Mouse (Mus musculus): ENCODE results near the gene Ryr2. TPM values are rescaled to one million over a fixed set of nuclear protein-coding genes. Genes with fewer than 3 reads are reported as not detected.

The Ryr2 gene
- polyA plus RNA-seq, 1 experiment from 2014 or later = 8.4 TPM

- H3K9ac ChIP-seq = no peak overlapping the region
- no peak overlapping the region for H3K4me2 ChIP-seq (replicated peaks)
- no peaks in the 10 kb centered on the region for H3K27me3 ChIP-seq (ENCODE audit: control insufficient read depth, insufficient read depth, low read length)
- no peak overlapping the region for H3K27ac ChIP-seq
- H3K4me3 ChIP-seq (replicated peaks; ENCODE audit: low read length) = no peak overlapping the region
- H3K9me3 ChIP-seq (ENCODE audit: control insufficient read depth, low read length) = no peaks in the 10 kb centered on the region
- no peak for ATAC-seq (ENCODE audit: low FRiP score)
- H3K36me3 ChIP-seq (replicated peaks; ENCODE audit: control insufficient read depth, insufficient read depth) = no peaks in the 10 kb centered on the region
- H3K4me1 ChIP-seq (replicated peaks; ENCODE audit: control insufficient read depth, insufficient read depth, low read length) = no peaks in the 10 kb centered on the region
- no peak for DNase-seq (ENCODE audit: low spot score)
Measured at GRCm38 (mm10) chr13:12126099-12126498, 19.4 kb upstream of the Ryr2 start.

- no peak for DNase-seq (ENCODE audit: low spot score)
- no peak for ATAC-seq (ENCODE audit: low FRiP score)
- no peak overlapping the region for H3K4me2 ChIP-seq (replicated peaks)
- H3K27ac ChIP-seq = no peak overlapping the region
- WGBS = 79% methylated on average over 7 of the region's 7 CpGs
- no peaks in the 10 kb centered on the region for H3K9me3 ChIP-seq (ENCODE audit: control insufficient read depth, low read length)
- no peaks in the 10 kb centered on the region for H3K36me3 ChIP-seq (replicated peaks; ENCODE audit: control insufficient read depth, insufficient read depth)
- no peak overlapping the region for H3K4me3 ChIP-seq (replicated peaks; ENCODE audit: low read length)
- no peak overlapping the region for H3K9ac ChIP-seq
- no peaks in the 10 kb centered on the region for H3K4me1 ChIP-seq (replicated peaks; ENCODE audit: control insufficient read depth, insufficient read depth, low read length)
- no peaks in the 10 kb centered on the region for H3K27me3 ChIP-seq (ENCODE audit: control insufficient read depth, insufficient read depth, low read length)
Measured at GRCm38 (mm10) chr13:12124940-12125540, 18.3 kb upstream of the Ryr2 start.

DNA sequence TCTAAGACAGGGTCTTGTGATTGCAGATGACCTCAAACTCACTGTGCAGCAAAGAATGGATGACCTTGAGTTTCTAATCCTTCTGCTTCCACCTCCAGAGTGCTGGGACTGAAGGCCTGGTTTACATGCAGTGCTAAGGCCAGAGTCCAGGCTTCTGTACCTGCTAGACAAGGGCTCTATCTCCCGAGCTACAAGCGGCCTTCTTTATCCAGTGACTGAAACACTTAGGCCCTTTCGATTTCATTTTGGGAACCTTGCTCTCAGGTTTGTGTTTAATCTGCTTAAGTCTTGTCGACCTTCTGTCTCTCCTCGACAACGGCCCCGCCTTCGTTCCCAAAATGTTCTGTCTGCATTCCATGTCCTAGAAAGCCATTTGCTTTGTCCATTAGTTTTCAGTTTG is 8.8 kb upstream of the Ryr2 start:
- Histone ChIP-seq H3K9ac (no peak overlapping the region), H3K27me3 (ENCODE audit: control insufficient read depth, insufficient read depth, low read length) (no peaks in the 10 kb centered on the region), H3K27ac (no peak overlapping the region), H3K36me3 (replicated peaks; ENCODE audit: control insufficient read depth, insufficient read depth) (no peaks in the 10 kb centered on the region), H3K4me2 (replicated peaks) (no peak overlapping the region), H3K4me1 (replicated peaks; ENCODE audit: control insufficient read depth, insufficient read depth, low read length) (no peaks in the 10 kb centered on the region), H3K4me3 (replicated peaks; ENCODE audit: low read length) (no peak overlapping the region), H3K9me3 (ENCODE audit: control insufficient read depth, low read length) (no peaks in the 10 kb centered on the region)
- WGBS = 91% methylated on average over 8 of the region's 8 CpGs
- no peak for DNase-seq (ENCODE audit: low spot score)
- ATAC-seq (ENCODE audit: low FRiP score) = no peak

DNA sequence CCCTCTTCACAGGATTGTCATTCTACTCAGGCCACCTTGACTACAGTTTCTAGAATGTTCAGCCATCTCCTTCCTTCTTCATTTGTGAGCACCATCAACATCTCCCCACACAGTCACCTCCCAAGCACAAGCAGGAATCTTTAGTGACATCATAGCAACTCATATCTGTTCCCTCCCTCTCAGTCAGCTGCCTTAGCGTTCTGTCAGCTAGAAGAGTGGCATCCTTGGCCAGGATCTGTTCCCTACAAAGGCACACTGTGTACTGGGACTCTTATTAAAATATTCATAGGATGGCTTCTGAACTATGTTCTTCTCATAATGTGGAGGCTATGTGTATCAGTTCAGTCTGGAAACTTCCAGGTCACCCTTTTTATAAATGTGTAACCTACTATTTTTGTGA is 8.1 kb upstream of the Ryr2 start:
- 94% methylated on average over 1 of the region's 1 CpGs for WGBS
- Histone ChIP-seq H3K9ac (no peak overlapping the region), H3K4me3 (replicated peaks; ENCODE audit: low read length) (no peak overlapping the region), H3K36me3 (replicated peaks; ENCODE audit: control insufficient read depth, insufficient read depth) (no peaks in the 10 kb centered on the region), H3K27ac (no peak overlapping the region), H3K4me2 (replicated peaks) (no peak overlapping the region), H3K9me3 (ENCODE audit: control insufficient read depth, low read length) (no peaks in the 10 kb centered on the region), H3K27me3 (ENCODE audit: control insufficient read depth, insufficient read depth, low read length) (no peaks in the 10 kb centered on the region), H3K4me1 (replicated peaks; ENCODE audit: control insufficient read depth, insufficient read depth, low read length) (no peaks in the 10 kb centered on the region)
- DNase-seq (ENCODE audit: low spot score) = no peak
- no peak for ATAC-seq (ENCODE audit: low FRiP score)

GRCm38 (mm10) chr13:12108955-12109354 is 2.2 kb upstream of the Ryr2 start:
- 94% methylated on average over 1 of the region's 1 CpGs for WGBS
- Histone ChIP-seq H3K4me3 (replicated peaks; ENCODE audit: low read length) (no peak overlapping the region), H3K27ac (no peak overlapping the region), H3K36me3 (replicated peaks; ENCODE audit: control insufficient read depth, insufficient read depth) (no peaks in the 10 kb centered on the region), H3K4me1 (replicated peaks; ENCODE audit: control insufficient read depth, insufficient read depth, low read length) (no peaks in the 10 kb centered on the region), H3K27me3 (ENCODE audit: control insufficient read depth, insufficient read depth, low read length) (peaks cover 23% of the 10 kb centered on the region; the same call in 1 of the 2 replicates), H3K4me2 (replicated peaks) (no peak overlapping the region), H3K9ac (no peak overlapping the region), H3K9me3 (ENCODE audit: control insufficient read depth, low read length) (no peaks in the 10 kb centered on the region)
- DNase-seq (ENCODE audit: low spot score) (no peak), ATAC-seq (ENCODE audit: low FRiP score) (no peak)

GRCm38 (mm10) chr13:12105830-12106628 is 716 bp downstream of the Ryr2 start:
- peaks cover 5% of the 10 kb centered on the region; the same call in 1 of the 2 replicates for H3K4me1 ChIP-seq (replicated peaks; ENCODE audit: control insufficient read depth, insufficient read depth, low read length)
- peak; percentile 39 for DNase-seq (ENCODE audit: low spot score)
- H3K27ac ChIP-seq = peak overlapping the region; percentile 89
- no peaks in the 10 kb centered on the region for H3K9me3 ChIP-seq (ENCODE audit: control insufficient read depth, low read length)
- H3K27me3 ChIP-seq (ENCODE audit: control insufficient read depth, insufficient read depth, low read length) = peaks cover 24% of the 10 kb centered on the region; the same call in 1 of the 2 replicates
- H3K4me2 ChIP-seq (replicated peaks) = peak overlapping the region; percentile 90
- peak; percentile 77 for ATAC-seq (ENCODE audit: low FRiP score)
- WGBS = under 1% methylated on average over 67 of the region's 67 CpGs
- peak overlapping the region; percentile 97 for H3K9ac ChIP-seq
- H3K36me3 ChIP-seq (replicated peaks; ENCODE audit: control insufficient read depth, insufficient read depth) = no peaks in the 10 kb centered on the region
- peak overlapping the region; percentile 75 for H3K4me3 ChIP-seq (replicated peaks; ENCODE audit: low read length)

- peak overlapping the region; percentile 75 for H3K4me3 ChIP-seq (replicated peaks; ENCODE audit: low read length)
- H3K27ac ChIP-seq = peak overlapping the region; percentile 89; the same call in 1 of the 2 replicates
- no peak for DNase-seq (ENCODE audit: low spot score)
- H3K4me1 ChIP-seq (replicated peaks; ENCODE audit: control insufficient read depth, insufficient read depth, low read length) = peaks cover 5% of the 10 kb centered on the region; the same call in 1 of the 2 replicates
- ATAC-seq (ENCODE audit: low FRiP score) = no peak; the same call in 1 of the 2 replicates
- no peaks in the 10 kb centered on the region for H3K9me3 ChIP-seq (ENCODE audit: control insufficient read depth, low read length)
- no peaks in the 10 kb centered on the region for H3K36me3 ChIP-seq (replicated peaks; ENCODE audit: control insufficient read depth, insufficient read depth)
- WGBS = 6% methylated on average over 17 of the region's 17 CpGs
- peak overlapping the region; percentile 90 for H3K4me2 ChIP-seq (replicated peaks)
- peaks cover 24% of the 10 kb centered on the region; the same call in 1 of the 2 replicates for H3K27me3 ChIP-seq (ENCODE audit: control insufficient read depth, insufficient read depth, low read length)
- peak overlapping the region; percentile 97 for H3K9ac ChIP-seq
Measured at GRCm38 (mm10) chr13:12105231-12105829, 1.4 kb downstream of the Ryr2 start.

DNA sequence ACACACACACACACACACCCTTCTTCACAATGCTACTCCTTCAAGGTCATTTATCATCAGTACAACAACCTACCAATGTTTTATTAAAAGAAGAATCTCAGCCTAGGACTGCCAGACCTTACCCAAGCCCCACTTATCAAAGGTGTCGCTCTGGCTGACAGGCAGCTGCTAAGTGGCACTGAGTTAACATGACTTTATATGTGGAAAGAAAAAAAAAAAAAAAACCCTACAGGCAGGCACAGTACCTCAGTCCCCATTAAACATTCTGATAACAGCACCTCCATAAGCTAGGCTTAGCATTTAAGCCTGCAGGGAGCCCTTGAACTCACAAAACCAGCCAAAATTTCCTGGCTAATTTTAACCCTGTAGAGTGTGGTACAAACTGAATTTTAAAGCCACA is 2.4 kb downstream of the Ryr2 start:
- ATAC-seq (ENCODE audit: low FRiP score) = no peak
- Histone ChIP-seq H3K27me3 (ENCODE audit: control insufficient read depth, insufficient read depth, low read length) (peaks cover 24% of the 10 kb centered on the region; the same call in 1 of the 2 replicates), H3K4me3 (replicated peaks; ENCODE audit: low read length) (0 out of 2 replicates have a peak overlapping the region, but pooled peaks have one; percentile 75), H3K9me3 (ENCODE audit: control insufficient read depth, low read length) (no peaks in the 10 kb centered on the region), H3K36me3 (replicated peaks; ENCODE audit: control insufficient read depth, insufficient read depth) (no peaks in the 10 kb centered on the region), H3K9ac (peak overlapping the region; percentile 97; the same call in 1 of the 2 replicates), H3K4me1 (replicated peaks; ENCODE audit: control insufficient read depth, insufficient read depth, low read length) (peaks cover 5% of the 10 kb centered on the region; the same call in 1 of the 2 replicates), H3K27ac (no peak overlapping the region; the same call in 1 of the 2 replicates), H3K4me2 (replicated peaks) (peak overlapping the region; percentile 90)
- WGBS = 41% methylated on average over 1 of the region's 1 CpGs
- no peak for DNase-seq (ENCODE audit: low spot score)

GRCm38 (mm10) chr13:12103017-12103416 is 3.7 kb downstream of the Ryr2 start:
- no peaks in the 10 kb centered on the region for H3K9me3 ChIP-seq (ENCODE audit: control insufficient read depth, low read length)
- H3K9ac ChIP-seq = no peak overlapping the region
- H3K4me1 ChIP-seq (replicated peaks; ENCODE audit: control insufficient read depth, insufficient read depth, low read length) = peaks cover 5% of the 10 kb centered on the region; the same call in 1 of the 2 replicates
- no peak for ATAC-seq (ENCODE audit: low FRiP score)
- no peak overlapping the region for H3K4me3 ChIP-seq (replicated peaks; ENCODE audit: low read length)
- H3K4me2 ChIP-seq (replicated peaks) = peak overlapping the region; percentile 90
- no peak overlapping the region for H3K27ac ChIP-seq
- H3K36me3 ChIP-seq (replicated peaks; ENCODE audit: control insufficient read depth, insufficient read depth) = no peaks in the 10 kb centered on the region
- 44% methylated on average over 3 of the region's 3 CpGs for WGBS
- DNase-seq (ENCODE audit: low spot score) = no peak
- H3K27me3 ChIP-seq (ENCODE audit: control insufficient read depth, insufficient read depth, low read length) = peaks cover 22% of the 10 kb centered on the region; the same call in 1 of the 2 replicates

All from hindbrain, embryonic 14.5 days (tissue).